Mouse (Mus musculus) hindbrain, embryonic 14.5 days (tissue): ENCODE measurements at regions not wholly inside any gene's neighbourhood (a gene's known extent, or its start where the extent isn't known, plus 50 kb on each side); places are given as distances from the start of the nearest gene placed in this dataset.
"Not testable (repeated sequence)": the region's sequence is repeated elsewhere in the genome, so short reads cannot be mapped to it uniquely, and the experiment has no call there.

Source experiments
- ATAC-seq: fragments of 200-750 bp; cut with Nextera tagmentation; 2 replicates; pipeline ENCODE4 v1.8.0; 2017; ENCODE audit warnings: moderate number of reproducible peaks, mild to moderate bottlenecking, moderate TSS enrichment, moderate library complexity; ENCODE audit not compliant: low FRiP score
- DNase-seq: peaks from one replicate; pipeline ENCODE4 v3.0.0-alpha.2; 2015; ENCODE audit warnings: low spot score
- H3K27ac ChIP-seq: fragments of 300-500 bp; sonication (generic); 2 replicates; pipeline ENCODE4 v1.5.1; 2014; ENCODE audit warnings: mild to moderate bottlenecking, moderate library complexity
- H3K27me3 ChIP-seq: fragments of 300-500 bp; sonication (generic); 2 replicates; pipeline ENCODE4 v1.6.1; 2014; ENCODE audit warnings: mild to moderate bottlenecking, low read length, mixed read lengths; ENCODE audit not compliant: control insufficient read depth, insufficient read depth
- H3K36me3 ChIP-seq: fragments of 300-500 bp; sonication (generic); replicated peaks from 2 replicates; pipeline ENCODE4 v1.6.1; 2014; ENCODE audit not compliant: control insufficient read depth, insufficient read depth
- H3K4me1 ChIP-seq: fragments of 300-500 bp; sonication (generic); replicated peaks from 2 replicates; pipeline ENCODE4 v1.6.1; 2014; ENCODE audit warnings: antibody characterized with exemption, low read length, mixed read lengths; ENCODE audit not compliant: control insufficient read depth, insufficient read depth
- H3K4me2 ChIP-seq: fragments of 300-500 bp; sonication (generic); replicated peaks from 2 replicates; pipeline ENCODE4 v1.6.1; 2014; ENCODE audit warnings: mild to moderate bottlenecking, moderate library complexity
- H3K4me3 ChIP-seq: fragments of 300-500 bp; sonication (generic); replicated peaks from 2 replicates; pipeline ENCODE4 v1.5.1; 2014; ENCODE audit warnings: mild to moderate bottlenecking, low read length
- H3K9ac ChIP-seq: fragments of 300-500 bp; sonication (generic); 2 replicates; pipeline ENCODE4 v1.6.1; 2014
- H3K9me3 ChIP-seq: fragments of 300-500 bp; sonication (generic); 2 replicates; pipeline ENCODE4 v1.6.1; 2016; ENCODE audit warnings: low read length; ENCODE audit not compliant: control insufficient read depth
- WGBS: fragments of 180-500 bp; shearing (Covaris S2); extraction: QIAGEN DNeasy Blood & Tissue Kit; methylation state at CpG from one replicate; pipeline ENCODE4 v1.1.7; 2014; 5-methylcytosine and 5-hydroxymethylcytosine counted together

GRCm38 (mm10) chrX:126693131-126693805, 122.4 kb downstream of the 4932411N23Rik start:
- DNase-seq, result peak; percentile 27
- 75% methylated on average over 6 of the region's 6 CpGs for WGBS
- not testable (repeated sequence) for H3K36me3 ChIP-seq, H3K9ac ChIP-seq, H3K27me3 ChIP-seq, H3K4me3 ChIP-seq, H3K4me2 ChIP-seq, H3K9me3 ChIP-seq, H3K27ac ChIP-seq, H3K4me1 ChIP-seq, ATAC-seq

GRCm38 (mm10) chrX:126690828-126691227, 124.8 kb downstream of the 4932411N23Rik start:
- H3K9ac ChIP-seq, DNase-seq, H3K4me3 ChIP-seq, H3K36me3 ChIP-seq, H3K4me1 ChIP-seq, H3K9me3 ChIP-seq, ATAC-seq, H3K4me2 ChIP-seq, H3K27me3 ChIP-seq, H3K27ac ChIP-seq: not testable (repeated sequence)
- WGBS, result 87% methylated on average over 5 of the region's 5 CpGs

GRCm38 (mm10) chrX:126685020-126685419, 130.6 kb downstream of the 4932411N23Rik start:
- not testable (repeated sequence) for H3K27ac ChIP-seq, H3K36me3 ChIP-seq, ATAC-seq, H3K4me1 ChIP-seq, H3K4me2 ChIP-seq, H3K9ac ChIP-seq, H3K27me3 ChIP-seq, H3K9me3 ChIP-seq, DNase-seq, H3K4me3 ChIP-seq
- WGBS, result 76% methylated on average over 8 of the region's 8 CpGs

- DNase-seq, result no peak
- H3K36me3 ChIP-seq, result no peaks in the 10 kb centered on the region
These were observed 159.9 kb downstream of the 4932411N23Rik start for GRCm38 (mm10) chrX:126655737-126656136.

More at GRCm38 (mm10) chrX:126655737-126656136, 159.9 kb downstream of the 4932411N23Rik start:
- no peak overlapping the region for H3K4me2 ChIP-seq
- no peaks in the 10 kb centered on the region for H3K27me3 ChIP-seq
- no peaks in the 10 kb centered on the region for H3K9me3 ChIP-seq
- H3K9ac ChIP-seq, result no peak overlapping the region
- H3K4me1 ChIP-seq, result no peaks in the 10 kb centered on the region
- no peak for ATAC-seq
- H3K4me3 ChIP-seq, result no peak overlapping the region
- H3K27ac ChIP-seq, result no peak overlapping the region
